Mouse (Mus musculus): ENCODE measurements around the gene Gatm. TPM values are rescaled to one million over a fixed set of nuclear protein-coding genes. Genes with fewer than 3 reads are reported as not detected.
A peak's percentile ranks its signal among the peaks of the same experiment; 100 is the strongest.

Gene Gatm
- polyA plus RNA-seq, 1 experiment: 1,128 TPM

GRCm38 (mm10) chr2:122576295-122576694 is 34.8 kb downstream of the Gatm start:
- TF ChIP-seq CTCF (conservative IDR thresholded peaks at IDR 0.05; ENCODE audit: insufficient read depth, insufficient read length, low read depth, low read length) (no peak), POLR2A (IDR thresholded peaks at IDR 0.05; ENCODE audit: low read depth, low read length) (no peak)
- Histone ChIP-seq H3K27ac (ENCODE audit: insufficient read depth, low read depth, low read length) (peak overlapping the region; percentile 87), H3K4me1 (ENCODE audit: control insufficient read depth, insufficient read depth, low read length) (peaks cover 19% of the 10 kb centered on the region; the same call in 1 of the 2 replicates), H3K4me3 (ENCODE audit: insufficient read depth, low read depth, low read length) (no peak overlapping the region), H3K36me3 (ENCODE audit: control insufficient read depth, insufficient read depth, low read length) (no peaks in the 10 kb centered on the region), H3K27me3 (replicated peaks; ENCODE audit: control insufficient read depth, insufficient read depth, low read length) (no peaks in the 10 kb centered on the region)
- DNase-seq: no peak
- 35% methylated on average over 5 of the region's 5 CpGs for WGBS

GRCm38 (mm10) chr2:122575470-122575869 is 35.6 kb downstream of the Gatm start:
- 29% methylated on average over 11 of the region's 11 CpGs for WGBS
- H3K27me3 ChIP-seq (replicated peaks; ENCODE audit: control insufficient read depth, insufficient read depth, low read length): no peaks in the 10 kb centered on the region
- no peak overlapping the region for H3K4me3 ChIP-seq (ENCODE audit: insufficient read depth, low read depth, low read length)
- H3K36me3 ChIP-seq (ENCODE audit: control insufficient read depth, insufficient read depth, low read length): no peaks in the 10 kb centered on the region
- H3K4me1 ChIP-seq (ENCODE audit: control insufficient read depth, insufficient read depth, low read length): peaks cover 12% of the 10 kb centered on the region; the same call in 1 of the 2 replicates
- peak overlapping the region; percentile 84 for H3K27ac ChIP-seq (ENCODE audit: insufficient read depth, low read depth, low read length)
- DNase-seq: peak; percentile 94
- TF ChIP-seq POLR2A (IDR thresholded peaks at IDR 0.05; ENCODE audit: low read depth, low read length): no peak
- no peak for TF ChIP-seq CTCF (conservative IDR thresholded peaks at IDR 0.05; ENCODE audit: insufficient read depth, insufficient read length, low read depth, low read length)

- Histone ChIP-seq H3K4me3 (ENCODE audit: insufficient read depth, low read depth, low read length) (no peak overlapping the region), H3K4me1 (ENCODE audit: control insufficient read depth, insufficient read depth, low read length) (peaks cover 9% of the 10 kb centered on the region; the same call in 1 of the 2 replicates), H3K36me3 (ENCODE audit: control insufficient read depth, insufficient read depth, low read length) (no peaks in the 10 kb centered on the region), H3K27ac (ENCODE audit: insufficient read depth, low read depth, low read length) (no peak overlapping the region), H3K27me3 (replicated peaks; ENCODE audit: control insufficient read depth, insufficient read depth, low read length) (no peaks in the 10 kb centered on the region)
- 50% methylated on average over 1 of the region's 1 CpGs for WGBS
- DNase-seq: no peak
- TF ChIP-seq POLR2A (IDR thresholded peaks at IDR 0.05; ENCODE audit: low read depth, low read length) (no peak), CTCF (conservative IDR thresholded peaks at IDR 0.05; ENCODE audit: insufficient read depth, insufficient read length, low read depth, low read length) (no peak)
Observed at GRCm38 (mm10) chr2:122572438-122572837, 38.7 kb downstream of the Gatm start.

GRCm38 (mm10) chr2:122571326-122571725 is 39.8 kb downstream of the Gatm start:
- Histone ChIP-seq H3K27ac (ENCODE audit: insufficient read depth, low read depth, low read length) (no peak overlapping the region), H3K27me3 (replicated peaks; ENCODE audit: control insufficient read depth, insufficient read depth, low read length) (no peaks in the 10 kb centered on the region), H3K36me3 (ENCODE audit: control insufficient read depth, insufficient read depth, low read length) (no peaks in the 10 kb centered on the region), H3K4me1 (ENCODE audit: control insufficient read depth, insufficient read depth, low read length) (peaks cover 2% of the 10 kb centered on the region; the same call in 1 of the 2 replicates), H3K4me3 (ENCODE audit: insufficient read depth, low read depth, low read length) (no peak overlapping the region)
- WGBS: 89% methylated on average over 4 of the region's 4 CpGs
- no peak for DNase-seq
- no peak for TF ChIP-seq CTCF (conservative IDR thresholded peaks at IDR 0.05; ENCODE audit: insufficient read depth, insufficient read length, low read depth, low read length)
- no peak for TF ChIP-seq POLR2A (IDR thresholded peaks at IDR 0.05; ENCODE audit: low read depth, low read length)

- TF ChIP-seq POLR2A (IDR thresholded peaks at IDR 0.05; ENCODE audit: low read depth, low read length) (no peak), CTCF (conservative IDR thresholded peaks at IDR 0.05; ENCODE audit: insufficient read depth, insufficient read length, low read depth, low read length) (no peak)
- H3K4me3 ChIP-seq (ENCODE audit: insufficient read depth, low read depth, low read length): no peak overlapping the region
- H3K27ac ChIP-seq (ENCODE audit: insufficient read depth, low read depth, low read length): no peak overlapping the region
- H3K4me1 ChIP-seq (ENCODE audit: control insufficient read depth, insufficient read depth, low read length): no peaks in the 10 kb centered on the region; the same call in 1 of the 2 replicates
- H3K27me3 ChIP-seq (replicated peaks; ENCODE audit: control insufficient read depth, insufficient read depth, low read length): no peaks in the 10 kb centered on the region
- DNase-seq: no peak
- WGBS: 68% methylated on average over 4 of the region's 4 CpGs
- no peaks in the 10 kb centered on the region for H3K36me3 ChIP-seq (ENCODE audit: control insufficient read depth, insufficient read depth, low read length)
Observed at GRCm38 (mm10) chr2:122570430-122570829, 40.7 kb downstream of the Gatm start.

GRCm38 (mm10) chr2:122569439-122569838 is 41.7 kb downstream of the Gatm start:
- no peak overlapping the region for H3K4me3 ChIP-seq (ENCODE audit: insufficient read depth, low read depth, low read length)
- H3K4me1 ChIP-seq (ENCODE audit: control insufficient read depth, insufficient read depth, low read length): no peaks in the 10 kb centered on the region; the same call in 1 of the 2 replicates
- no peaks in the 10 kb centered on the region for H3K27me3 ChIP-seq (replicated peaks; ENCODE audit: control insufficient read depth, insufficient read depth, low read length)
- no peak overlapping the region for H3K27ac ChIP-seq (ENCODE audit: insufficient read depth, low read depth, low read length)
- 4% methylated on average over 3 of the region's 3 CpGs for WGBS
- peak; percentile 65 for DNase-seq
- TF ChIP-seq POLR2A (IDR thresholded peaks at IDR 0.05; ENCODE audit: low read depth, low read length) (no peak), CTCF (conservative IDR thresholded peaks at IDR 0.05; ENCODE audit: insufficient read depth, insufficient read length, low read depth, low read length) (peak; percentile 77)
- H3K36me3 ChIP-seq (ENCODE audit: control insufficient read depth, insufficient read depth, low read length): no peaks in the 10 kb centered on the region

GRCm38 (mm10) chr2:122562251-122562650 is 48.9 kb downstream of the Gatm start:
- Histone ChIP-seq H3K36me3 (ENCODE audit: control insufficient read depth, insufficient read depth, low read length) (no peaks in the 10 kb centered on the region), H3K27ac (ENCODE audit: insufficient read depth, low read depth, low read length) (no peak overlapping the region), H3K4me1 (ENCODE audit: control insufficient read depth, insufficient read depth, low read length) (no peaks in the 10 kb centered on the region), H3K4me3 (ENCODE audit: insufficient read depth, low read depth, low read length) (no peak overlapping the region), H3K27me3 (replicated peaks; ENCODE audit: control insufficient read depth, insufficient read depth, low read length) (no peaks in the 10 kb centered on the region)
- WGBS: 100% methylated on average over 1 of the region's 1 CpGs
- TF ChIP-seq CTCF (conservative IDR thresholded peaks at IDR 0.05; ENCODE audit: insufficient read depth, insufficient read length, low read depth, low read length) (no peak), POLR2A (IDR thresholded peaks at IDR 0.05; ENCODE audit: low read depth, low read length) (no peak)
- DNase-seq: no peak

All from kidney, adult 2 months (tissue).